Mouse (Mus musculus) lung, postnatal 0 days (tissue): Measurements from ENCODE around the gene Tap1.

Source experiments
- CTCF ChIP-seq: IDR thresholded peaks from 2 replicates; pipeline ENCODE4 v1.5.1; 2016; ENCODE audit warnings: antibody characterized with exemption, mild to moderate bottlenecking
- EP300 ChIP-seq: IDR thresholded peaks from 2 replicates; pipeline ENCODE4 v1.6.1; 2016; ENCODE audit warnings: antibody characterized with exemption, mild to moderate bottlenecking, control low read depth

- peak; percentile 2; the same call in 1 of the 2 replicates for TF ChIP-seq CTCF
- TF ChIP-seq EP300, result no peak
These were observed 9.9 kb downstream of the Tap1 start, which contains the start of gene Psmb8 for GRCm38 (mm10) chr17:34196941-34197894.
